Mouse (Mus musculus) brain, embryonic 18.5 days (tissue): ENCODE data around the gene Kctd10.

Source experiments
- DNase-seq: peaks from one replicate; pipeline ENCODE4 v3.0.0-alpha.2; 2012; ENCODE audit warnings: low read depth, low spot score

Kctd10 gene

DNA sequence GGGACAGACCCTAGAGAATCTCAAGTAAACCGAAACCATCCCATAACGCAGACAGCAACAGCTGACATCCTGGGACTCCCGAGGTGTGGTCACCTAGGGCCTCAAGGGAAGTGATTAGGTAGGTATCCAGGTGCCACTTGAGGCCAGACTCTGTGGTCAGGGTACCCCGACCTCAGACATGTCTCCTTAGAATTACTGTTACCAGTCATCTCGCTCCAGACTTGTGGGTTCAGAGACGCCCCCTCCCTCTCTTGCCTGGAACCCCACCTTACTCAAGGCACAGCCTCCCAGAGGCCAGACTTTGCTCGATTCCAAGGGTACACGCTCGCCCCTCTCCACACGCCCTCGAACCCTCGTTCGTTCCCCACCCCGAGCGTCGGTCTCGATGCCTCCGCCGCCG lies 545 bp downstream of the Kctd10 start:
- DNase-seq = no peak

DNA sequence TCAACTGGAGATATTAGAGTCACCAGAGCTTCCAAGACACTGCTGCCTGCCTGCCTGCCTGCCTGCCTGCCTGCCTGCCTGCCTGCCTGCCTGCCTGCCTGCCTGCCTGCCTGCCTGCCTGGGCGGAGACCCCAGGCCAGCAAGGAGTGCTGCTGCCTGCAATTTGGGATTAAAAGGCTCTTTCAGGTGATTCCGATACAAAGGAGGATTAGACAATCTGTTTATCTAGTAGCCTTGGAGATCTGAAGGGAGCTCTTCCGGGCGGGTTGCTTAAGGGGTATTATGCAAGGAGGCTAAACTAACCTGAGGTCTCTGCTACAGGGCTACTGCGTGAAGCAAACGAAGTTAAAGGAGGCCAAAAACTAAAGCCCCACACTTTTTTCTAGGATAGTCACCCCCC lies 1.4 kb downstream of the Kctd10 start:
- DNase-seq = no peak

DNA sequence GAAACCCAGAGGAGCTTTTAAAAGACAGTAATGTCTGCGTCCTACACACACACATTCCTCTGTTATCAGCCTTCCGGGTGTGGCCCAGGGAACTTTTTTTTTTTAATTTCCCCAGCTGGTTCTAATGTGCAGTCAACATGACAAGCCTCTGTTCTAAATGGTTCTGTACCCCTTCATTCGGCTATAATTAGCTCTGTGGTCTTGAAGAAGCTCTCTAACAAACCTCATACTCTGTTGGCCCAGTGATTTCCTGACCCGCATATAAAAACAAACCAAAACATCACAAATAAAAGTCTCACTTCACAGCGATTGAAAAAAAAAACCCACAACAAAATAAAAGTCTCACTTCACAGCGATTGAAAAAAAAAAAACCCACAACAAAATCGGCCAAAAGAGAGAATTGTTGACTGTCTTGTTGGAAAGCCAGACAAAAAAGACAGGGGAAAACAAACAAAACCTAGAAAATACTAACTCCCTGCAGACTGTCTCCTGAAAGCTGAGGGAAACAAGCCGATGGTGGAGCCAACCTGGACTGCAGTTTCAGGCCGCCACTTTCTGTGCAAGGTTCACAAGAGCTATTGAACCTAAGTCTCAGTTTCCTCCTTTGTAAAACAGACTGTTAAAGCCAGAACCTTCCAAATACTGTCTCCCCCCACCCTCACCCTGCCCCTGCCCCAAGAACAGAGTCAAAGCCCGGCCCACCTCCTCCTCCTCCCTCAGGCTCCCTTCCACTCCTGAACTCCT lies 2.0 kb downstream of the Kctd10 start:
- DNase-seq = no peak

DNA sequence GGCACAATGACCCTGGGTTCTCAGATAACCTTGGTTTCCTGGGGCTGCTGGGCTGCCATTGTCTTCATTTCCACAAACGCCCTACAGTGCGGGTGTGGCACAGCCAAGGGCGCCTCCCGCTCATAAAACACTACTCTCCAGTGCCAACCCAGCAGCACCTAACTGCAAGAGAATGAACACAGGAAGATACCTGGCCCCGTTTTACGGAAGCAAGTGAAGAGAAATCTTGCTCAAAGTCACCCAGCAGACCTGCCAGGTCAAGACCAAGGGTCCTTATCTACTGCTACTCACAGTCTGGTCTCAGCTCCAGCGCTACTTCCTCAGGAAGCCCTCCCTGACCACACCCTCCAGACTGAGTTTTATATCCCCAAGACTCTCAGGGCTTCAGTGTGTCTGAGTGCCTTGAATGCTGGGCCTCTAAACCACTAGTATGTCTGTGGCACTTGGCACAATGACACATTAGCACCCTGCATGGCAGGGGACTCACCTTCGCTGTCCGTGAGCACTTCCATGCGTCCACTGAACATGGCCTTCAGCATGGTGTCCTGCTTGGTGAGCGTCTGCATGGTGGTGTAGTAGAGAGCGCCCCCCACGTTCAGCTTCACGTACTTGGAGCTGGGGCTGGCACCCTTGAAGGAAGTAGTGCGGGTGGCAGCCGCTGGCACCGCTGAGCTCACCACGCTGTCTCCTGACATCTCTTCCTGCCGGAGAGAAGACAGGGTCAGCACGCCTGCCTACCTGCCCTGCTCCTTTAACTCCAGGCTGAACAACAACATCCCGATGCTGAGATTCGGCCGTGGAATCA lies 5.7 kb downstream of the Kctd10 start:
- no peak for DNase-seq

DNA sequence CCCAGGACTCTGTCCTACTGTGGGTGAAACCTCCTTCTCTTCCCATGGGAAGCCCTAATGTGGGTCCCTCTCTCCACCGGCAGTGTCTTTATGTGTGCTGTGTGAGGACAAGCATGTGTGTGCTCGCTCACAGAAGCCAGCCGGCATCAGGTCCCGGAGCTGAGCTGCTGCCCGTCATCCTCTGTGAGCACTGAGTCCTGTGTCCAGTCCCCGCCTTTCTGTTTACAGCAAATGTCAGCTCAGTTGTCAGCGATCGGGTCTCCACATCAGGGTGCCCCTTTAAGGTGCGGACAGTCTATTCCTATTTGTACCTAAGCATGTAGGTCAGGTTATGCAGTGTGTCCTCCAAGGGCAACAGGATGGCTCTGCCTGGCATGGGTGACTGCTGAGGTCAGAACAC lies 6.7 kb downstream of the Kctd10 start:
- no peak for DNase-seq

DNA sequence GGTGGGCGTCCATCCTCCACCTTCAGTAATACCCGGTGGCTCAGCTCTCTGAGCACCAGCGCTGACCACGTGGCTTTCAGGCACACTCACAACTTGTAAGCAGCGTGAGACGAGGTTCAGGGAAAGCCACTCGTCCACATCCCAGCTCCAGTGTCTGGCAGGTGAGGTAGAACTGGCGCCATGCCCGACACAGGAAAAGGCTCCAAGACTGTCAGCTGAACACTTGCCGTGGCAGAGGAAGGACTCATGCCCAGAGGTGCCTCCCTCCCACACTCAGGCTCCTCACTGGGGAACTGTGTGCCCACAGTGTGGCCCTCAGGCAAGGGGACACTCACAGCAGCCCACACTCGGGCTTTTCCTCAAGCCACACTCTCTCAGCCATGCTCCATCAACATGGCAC lies 7.1 kb downstream of the Kctd10 start:
- DNase-seq = no peak

DNA sequence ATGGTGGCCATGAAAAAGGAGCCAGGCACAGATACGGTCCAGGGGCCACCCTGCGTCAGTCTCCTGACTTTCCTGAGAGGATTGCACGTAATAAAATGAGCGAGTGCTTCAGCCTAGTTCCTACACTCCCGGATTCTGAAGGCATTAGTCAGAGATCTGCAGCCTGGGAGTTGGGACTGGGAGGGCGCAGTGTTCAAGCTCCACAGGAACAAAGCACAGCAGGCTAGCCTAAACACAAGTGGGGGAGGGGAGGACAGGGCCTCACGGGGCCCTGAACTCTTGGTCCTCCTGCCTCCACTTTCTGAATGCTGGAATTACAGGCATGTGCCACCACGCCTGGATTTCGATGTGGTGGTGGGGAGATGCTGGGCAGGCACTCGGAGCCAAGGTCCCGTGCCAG lies 7.7 kb downstream of the Kctd10 start:
- no peak for DNase-seq

DNA sequence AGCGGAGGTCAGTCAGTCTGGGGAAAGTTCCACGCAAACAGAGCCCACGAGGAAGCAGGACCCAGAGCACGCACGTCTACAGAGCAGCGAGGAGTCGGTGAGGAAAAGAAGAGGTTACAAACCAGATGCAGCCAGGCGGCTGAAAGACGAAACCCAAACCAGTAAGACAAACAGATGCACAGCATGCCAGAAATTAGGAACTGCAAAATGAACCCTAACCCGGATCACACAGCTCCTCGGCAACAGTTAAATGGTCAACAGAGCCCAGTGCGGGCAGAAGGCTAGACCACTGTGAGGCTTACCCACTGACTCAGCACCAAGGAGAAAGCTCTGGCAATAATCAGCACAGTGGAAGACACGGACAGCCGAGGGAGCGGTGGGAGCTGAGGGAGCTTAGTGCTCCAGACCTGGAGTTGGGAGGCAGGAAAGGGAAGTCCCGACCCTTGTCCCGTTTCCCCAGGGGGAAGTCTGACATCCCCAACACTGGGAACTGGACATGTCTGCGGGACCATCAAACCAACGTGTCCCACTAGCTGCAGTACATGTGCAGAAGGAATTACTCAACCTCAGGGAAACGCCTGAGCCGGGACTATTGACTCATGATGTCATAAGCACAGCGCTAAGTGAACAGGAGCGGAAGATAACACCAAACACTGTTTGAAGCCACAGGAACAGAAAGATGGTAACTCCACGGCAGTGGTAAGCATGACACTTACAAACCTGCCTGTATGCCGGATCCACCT lies 8.4 kb downstream of the Kctd10 start:
- DNase-seq = no peak

DNA sequence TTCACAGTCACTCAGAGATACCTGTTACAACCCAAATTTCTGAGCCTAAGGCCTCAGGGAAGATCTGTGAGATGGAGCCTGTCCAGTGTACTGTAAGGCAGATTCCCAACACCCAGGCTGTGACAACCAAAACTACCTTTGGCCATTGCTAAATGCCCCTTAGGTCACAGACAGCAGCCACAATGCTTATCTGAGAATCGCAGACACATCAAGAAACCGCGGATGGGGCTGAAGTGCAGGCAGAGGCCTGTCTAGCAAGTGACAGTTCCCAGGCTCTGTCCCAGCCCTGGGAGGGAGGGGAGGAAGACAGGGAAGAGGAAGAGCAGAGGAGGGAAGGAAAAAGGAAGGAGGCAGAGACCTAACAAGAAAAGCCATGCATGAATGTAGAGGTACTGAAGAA lies 9.0 kb downstream of the Kctd10 start:
- DNase-seq = no peak

DNA sequence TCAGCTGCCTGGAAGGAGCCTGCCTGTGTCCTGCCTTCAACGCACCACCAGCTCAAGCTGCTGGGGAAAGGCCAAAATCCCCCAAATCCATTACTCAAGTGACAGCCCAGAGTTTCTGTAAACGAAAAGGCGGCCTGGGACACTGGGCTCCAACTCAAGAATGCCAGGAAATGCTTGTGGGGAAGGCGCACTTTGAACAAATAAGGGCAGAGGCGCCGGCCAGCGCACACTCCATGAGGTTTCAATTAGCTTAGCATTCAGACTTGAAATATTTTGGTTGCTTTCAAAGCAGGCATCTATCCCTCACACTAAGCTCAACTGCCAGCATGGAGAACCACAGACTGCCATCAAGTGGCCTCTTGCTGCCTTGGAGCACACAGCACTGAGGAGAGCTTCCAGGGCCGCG lies 9.9 kb downstream of the Kctd10 start:
- DNase-seq = no peak

DNA sequence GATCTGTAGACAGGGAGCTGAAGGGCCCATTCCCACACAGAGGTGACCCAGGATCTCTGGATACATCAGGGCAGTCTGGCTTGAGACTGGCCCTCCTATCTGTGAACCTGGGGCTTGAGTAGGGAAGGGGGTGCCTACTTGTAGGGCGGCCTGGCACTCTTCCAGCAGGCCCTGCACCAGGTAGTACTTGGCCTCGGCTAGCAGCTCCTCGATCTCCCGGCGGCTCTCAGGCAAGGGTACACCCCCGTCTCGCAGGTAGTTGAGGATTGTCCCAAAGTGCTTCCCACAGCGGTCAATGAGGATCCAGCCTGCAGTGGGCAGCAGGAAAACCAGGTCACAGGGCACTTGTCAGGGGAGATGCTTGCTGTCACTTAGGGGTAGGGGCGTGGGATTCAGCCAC lies 10.4 kb downstream of the Kctd10 start:
- DNase-seq = no peak

DNA sequence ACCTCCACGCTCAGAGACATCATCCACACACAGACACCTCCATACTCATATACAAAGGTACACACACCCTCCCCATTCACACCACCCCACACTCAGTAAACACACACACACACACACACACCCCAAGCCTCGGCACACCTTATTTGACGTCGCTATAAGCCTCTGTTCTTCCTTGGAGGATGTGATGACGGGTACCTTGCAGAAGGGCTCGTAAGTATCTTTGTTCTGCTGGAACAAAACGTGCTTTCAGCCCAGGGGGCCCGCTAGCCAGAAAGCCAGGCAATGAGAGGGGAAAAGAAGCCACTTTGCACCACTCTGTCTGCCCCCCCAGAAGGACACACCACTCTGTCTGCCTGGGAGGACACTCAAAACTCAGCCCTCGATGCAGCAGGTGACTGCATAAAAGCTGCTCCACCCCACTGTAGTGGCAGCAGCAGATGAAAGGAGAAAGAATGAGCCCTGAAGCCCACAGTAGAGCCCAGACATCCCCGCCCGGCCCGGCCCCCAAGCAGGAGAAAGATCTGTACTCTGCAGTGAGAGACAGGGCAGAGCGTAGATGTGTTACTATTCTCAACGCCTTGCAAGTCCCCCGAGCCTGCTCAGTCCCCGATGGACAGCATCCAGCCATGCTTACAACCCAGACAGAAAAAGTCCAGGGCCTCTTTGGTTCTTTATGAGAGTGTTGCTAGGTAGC lies 11.4 kb downstream of the Kctd10 start:
- no peak for DNase-seq

DNA sequence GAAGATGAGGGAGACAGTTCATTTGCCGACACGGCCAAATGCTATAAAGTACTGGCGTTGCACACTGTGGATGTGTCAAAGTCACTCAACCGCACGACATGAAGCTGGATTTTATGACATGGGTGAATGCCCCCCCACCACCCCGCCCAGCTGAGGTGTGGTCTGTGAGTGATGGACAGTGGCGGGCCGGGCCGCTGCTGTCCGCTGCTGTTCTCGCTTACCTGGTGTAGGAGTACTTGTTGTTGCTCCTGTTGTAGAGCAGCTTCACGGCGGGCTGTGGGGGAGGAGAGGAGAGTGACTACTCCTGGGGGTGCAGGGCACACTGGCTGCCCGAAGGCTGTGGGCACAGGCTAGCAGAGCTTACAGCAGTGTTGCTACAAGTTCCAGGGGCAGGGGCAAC lies 12.2 kb downstream of the Kctd10 start:
- DNase-seq = no peak

DNA sequence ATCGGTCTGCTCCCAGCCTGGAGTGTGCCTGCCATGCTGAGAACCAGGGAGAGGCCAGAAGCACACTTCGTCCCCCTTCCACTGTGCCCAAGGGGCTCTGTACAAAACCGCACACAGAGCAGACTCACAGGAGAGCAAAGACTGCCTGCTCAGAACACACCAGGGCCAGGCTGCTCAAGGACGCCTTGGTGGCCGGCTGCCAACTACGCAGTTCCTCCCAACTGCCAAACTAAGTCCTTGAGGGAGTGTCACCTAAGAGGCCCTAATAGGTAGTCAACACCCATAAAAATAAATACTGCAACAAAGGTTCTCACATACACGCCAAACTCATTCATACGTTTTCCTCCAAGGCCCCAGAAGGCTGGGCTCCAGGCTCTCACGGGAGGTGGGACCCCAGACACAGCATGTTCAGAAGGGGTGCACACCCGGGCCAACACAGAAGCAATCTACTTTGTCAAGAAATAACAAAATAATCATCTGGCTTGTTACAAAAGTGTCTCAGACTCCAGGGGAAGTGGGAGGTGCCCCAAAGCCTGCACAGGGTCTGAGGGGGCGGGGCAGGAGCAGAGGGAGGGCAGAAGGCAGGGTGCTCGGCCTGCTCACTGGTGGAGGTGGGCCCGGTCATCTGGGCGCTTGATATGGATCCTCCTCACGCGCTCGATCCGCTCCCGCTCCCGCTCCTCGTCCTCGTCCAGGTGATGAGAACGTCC lies 15.1 kb downstream of the Kctd10 start:
- DNase-seq = no peak

DNA sequence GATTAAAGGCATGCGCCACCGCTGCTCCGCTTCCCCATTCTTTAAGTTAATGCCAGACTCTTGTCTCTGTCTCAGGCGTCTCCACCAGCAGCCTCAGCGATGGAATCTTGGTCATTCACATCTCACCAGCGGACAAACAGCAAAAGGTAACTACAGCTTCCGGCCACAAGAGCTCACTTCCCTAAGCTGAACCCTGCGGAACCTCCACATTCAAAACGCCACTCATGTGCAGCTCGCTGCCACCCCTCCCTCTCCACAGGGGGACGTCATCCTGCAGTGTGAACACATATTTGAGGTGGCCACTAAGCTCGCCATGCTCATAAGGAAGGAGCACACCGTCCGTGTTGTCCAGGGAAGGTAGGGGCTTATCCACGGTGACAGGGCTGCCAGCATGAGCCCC lies 19.3 kb downstream of the Kctd10 start:
- no peak for DNase-seq

DNA sequence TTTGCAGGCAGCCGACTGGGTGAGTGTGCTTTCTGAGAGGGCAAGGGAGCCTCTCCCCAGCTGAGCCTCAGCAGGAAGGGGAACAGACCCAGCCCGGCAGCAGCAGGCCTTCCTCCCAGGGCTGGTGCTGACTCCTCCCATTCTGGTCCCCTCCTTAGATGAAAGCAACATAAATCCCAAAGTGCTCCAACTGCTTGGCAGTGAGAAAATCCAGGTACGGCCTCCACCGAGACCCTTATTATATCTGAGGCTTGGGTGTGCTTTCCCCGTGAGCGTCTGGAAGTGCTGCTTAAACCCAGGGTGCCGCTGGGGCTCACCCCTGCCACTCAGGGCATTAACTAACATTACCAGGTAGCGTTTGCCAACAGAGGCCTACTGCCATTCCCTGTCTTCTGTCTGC lies 20.7 kb downstream of the Kctd10 start:
- no peak for DNase-seq

DNA sequence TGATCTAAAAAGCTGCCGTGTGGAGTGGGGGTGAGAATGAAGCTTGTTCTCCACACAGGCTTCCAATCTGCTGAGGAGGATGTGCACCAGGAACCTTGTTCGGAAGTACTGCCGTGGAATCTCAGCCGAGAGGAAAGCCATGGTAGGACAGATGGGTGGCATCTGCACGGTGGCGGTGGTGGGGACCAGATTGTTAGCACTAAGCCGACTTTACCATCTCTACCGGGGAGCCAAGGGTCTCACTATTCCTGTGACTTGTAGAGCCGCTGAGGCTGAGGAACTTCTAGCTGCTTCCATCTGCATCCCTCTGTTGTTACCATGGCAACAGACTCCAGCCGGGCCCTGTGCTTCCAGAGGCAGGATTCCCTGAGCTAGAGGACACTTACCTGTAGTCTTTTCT lies 21.5 kb downstream of the Kctd10 start:
- no peak for DNase-seq

DNA sequence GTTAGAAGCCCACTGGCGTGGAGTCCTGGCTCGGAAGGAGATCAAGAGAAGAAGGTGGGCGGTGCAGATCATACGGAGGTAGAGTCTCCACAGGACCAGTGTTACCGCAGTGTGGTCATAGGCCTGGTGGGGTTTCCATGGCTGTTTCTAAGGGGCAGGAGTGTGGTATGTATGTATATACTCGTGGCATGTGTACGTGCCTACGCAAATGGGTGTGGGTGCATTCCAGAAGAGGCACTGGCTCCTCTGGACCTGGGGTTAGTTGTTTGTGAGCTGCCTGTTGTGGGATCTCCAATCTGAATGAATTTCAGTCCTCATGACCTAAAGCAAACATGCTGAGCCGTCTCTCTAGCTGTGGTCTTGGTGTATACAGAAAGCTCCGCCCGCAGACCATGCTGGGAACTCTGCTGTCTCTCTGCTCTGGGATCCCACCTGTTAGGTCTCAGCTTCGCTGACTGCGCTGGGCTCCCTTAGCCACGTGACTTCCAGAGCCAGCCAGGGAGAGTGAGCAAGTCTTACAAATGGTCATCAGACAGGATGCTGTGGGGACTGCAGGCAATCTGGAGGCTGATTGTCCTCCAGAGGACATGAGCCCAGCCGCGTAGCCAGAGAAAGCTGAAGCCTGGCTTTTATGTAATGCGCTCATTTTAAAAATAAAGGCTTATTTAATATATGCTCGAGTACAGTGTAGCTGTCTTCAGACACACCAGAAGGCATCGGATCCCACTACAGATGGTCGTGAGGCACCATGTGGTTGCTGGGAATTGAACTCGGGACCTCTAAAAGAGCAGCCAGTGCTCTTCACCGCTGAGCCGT lies 23.2 kb downstream of the Kctd10 start:
- no peak for DNase-seq

DNA sequence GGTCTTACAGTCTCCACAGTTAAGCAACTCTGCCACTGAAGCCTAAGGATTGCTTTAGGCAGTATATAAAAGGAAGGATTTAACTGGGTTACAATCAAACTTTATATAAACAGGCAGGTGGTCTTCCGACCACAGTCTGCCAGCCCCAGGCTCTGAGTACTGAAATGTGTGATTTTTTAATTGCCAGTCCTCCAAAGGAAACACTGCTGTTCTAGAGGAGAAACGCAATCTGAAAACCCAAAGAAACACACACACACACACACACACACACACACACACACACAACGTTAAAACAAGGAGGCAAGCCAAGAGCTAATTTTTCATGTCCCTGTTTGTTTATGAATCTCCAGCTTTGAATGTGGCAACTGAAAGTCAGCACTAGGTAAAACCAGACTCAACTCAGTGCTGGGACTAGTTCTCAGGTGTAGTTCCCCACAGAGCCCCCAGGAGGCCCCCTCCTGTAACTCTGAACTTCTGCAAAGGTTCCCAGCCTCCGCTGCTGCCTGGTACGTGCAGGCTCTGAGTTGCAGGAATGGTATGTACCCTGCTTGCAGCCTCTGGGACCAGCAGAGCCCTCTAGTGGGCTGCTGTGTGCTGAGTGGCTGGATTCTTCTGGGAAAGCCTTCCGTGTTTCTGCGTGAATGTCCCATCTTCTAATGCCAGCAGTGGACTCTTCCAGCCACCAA lies 23.9 kb downstream of the Kctd10 start:
- DNase-seq = no peak

DNA sequence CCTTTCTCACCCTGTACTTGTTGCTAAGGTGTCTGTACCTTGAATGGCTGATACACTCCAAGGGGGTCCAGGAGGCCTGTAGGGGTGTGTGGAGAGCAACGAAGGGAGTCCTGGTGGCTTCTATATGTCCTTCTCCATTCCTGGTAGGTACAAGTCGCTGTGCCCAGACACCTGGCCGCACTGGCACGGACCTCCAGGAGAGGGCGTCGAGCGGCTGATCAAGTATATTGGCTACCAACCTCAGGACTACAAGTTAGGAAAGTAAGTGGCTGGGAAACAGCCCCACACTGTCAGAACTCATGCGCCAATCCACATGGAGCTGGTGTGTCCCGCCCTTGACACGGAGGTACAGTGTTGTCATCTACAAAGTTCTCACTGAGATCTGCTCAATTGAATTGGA lies 28.8 kb downstream of the Kctd10 start:
- no peak for DNase-seq
